Mouse (Mus musculus): ENCODE measurements at regions not wholly inside any gene's neighbourhood (a gene's known extent, or its start where the extent isn't known, plus 50 kb on each side); places are given as distances from the start of the nearest gene placed in this dataset.

- DNase-seq, result no peak
- no peak for TF ChIP-seq POLR2A (IDR thresholded peaks at IDR 0.05; ENCODE audit: borderline replicate concordance, extremely low read depth, low read depth, low read length)
- 69% methylated on average over 6 of the region's 6 CpGs for WGBS
- Histone ChIP-seq H3K4me3 (replicated peaks; ENCODE audit: extremely low read depth, low read depth, low read length) (no peak overlapping the region), H3K4me1 (ENCODE audit: control insufficient read depth, insufficient read depth, low read length) (no peaks in the 10 kb centered on the region)
Observed at GRCm38 (mm10) chr4:82148129-82149064, 557.2 kb downstream of the Nfib start.

DNA sequence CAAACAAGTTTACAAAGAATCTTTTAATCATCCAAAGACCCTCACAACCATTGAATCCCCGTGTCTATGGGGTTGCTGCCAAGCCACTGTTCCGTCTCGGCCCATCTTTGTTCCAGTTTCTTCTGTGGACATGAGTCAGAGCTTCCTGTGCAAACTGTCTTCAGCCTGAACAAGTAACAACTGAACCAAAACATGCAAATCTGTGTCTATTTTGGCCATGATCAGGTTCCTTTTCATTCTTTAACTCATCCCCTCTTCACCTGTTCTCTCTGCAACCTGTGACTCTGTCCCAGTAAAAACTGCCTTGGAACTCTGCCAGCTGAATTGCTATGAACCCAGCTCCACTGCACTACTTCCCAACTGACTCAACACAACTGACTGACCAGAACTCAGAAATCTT, 563.2 kb downstream of the Nfib start:
- WGBS, result 46% methylated on average over 3 of the region's 3 CpGs
- TF ChIP-seq CTCF (IDR thresholded peaks at IDR 0.05; ENCODE audit: insufficient read depth, low read length) (no peak), POLR2A (IDR thresholded peaks at IDR 0.05; ENCODE audit: borderline replicate concordance, extremely low read depth, low read depth, low read length) (no peak)
- no peak for DNase-seq
- Histone ChIP-seq H3K4me1 (ENCODE audit: control insufficient read depth, insufficient read depth, low read length) (no peaks in the 10 kb centered on the region), H3K4me3 (replicated peaks; ENCODE audit: extremely low read depth, low read depth, low read length) (no peak overlapping the region)

- no peak overlapping the region for H3K4me3 ChIP-seq (replicated peaks; ENCODE audit: extremely low read depth, low read depth, low read length)
- DNase-seq, result no peak
- TF ChIP-seq POLR2A (IDR thresholded peaks at IDR 0.05; ENCODE audit: borderline replicate concordance, extremely low read depth, low read depth, low read length) (no peak), CTCF (IDR thresholded peaks at IDR 0.05; ENCODE audit: insufficient read depth, low read length) (no peak)
- no peaks in the 10 kb centered on the region for H3K4me1 ChIP-seq (ENCODE audit: control insufficient read depth, insufficient read depth, low read length)
- WGBS, result 85% methylated on average over 6 of the region's 6 CpGs
Observed at GRCm38 (mm10) chr4:82139806-82140205, 565.7 kb downstream of the Nfib start.

DNA sequence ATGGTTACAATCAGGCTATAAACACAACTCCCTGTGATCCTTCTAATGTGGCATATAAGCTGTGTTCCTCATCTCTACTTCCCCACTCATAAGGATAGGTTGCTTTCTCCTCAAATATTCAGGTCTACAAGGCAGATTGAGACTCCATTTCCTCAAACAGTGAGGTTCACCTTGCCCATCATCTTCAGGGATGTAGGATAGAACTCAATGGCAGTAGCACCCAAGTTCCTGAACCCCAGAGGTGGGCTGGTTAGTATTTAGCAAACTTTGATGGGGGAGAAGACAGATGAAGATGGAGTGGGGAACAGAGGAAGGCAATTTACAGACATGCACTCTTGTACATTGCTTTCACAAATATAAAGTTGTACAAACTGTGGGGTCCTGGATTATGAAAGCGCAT, 566.5 kb downstream of the Nfib start:
- WGBS, result 97% methylated on average over 1 of the region's 1 CpGs

DNA sequence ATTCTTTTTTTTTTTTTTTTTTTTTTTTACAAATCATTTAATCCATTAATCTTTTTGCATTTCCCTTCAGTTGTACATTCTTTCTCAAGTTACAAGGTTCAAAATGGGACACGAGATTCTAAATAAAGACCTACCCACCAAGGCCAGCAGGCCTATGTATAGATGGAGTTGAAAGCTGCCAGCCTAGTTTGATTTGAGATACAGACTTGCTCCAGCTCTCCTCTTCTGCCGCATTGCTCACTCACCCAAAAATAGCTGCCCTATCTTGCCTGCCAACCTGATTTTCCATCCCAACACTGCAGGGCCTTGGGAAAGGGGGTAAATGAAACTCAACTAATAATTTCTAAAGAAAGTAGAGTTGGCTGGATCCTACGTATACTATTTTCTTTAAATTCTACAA, 572.7 kb downstream of the Nfib start:
- no peaks in the 10 kb centered on the region for H3K4me1 ChIP-seq (ENCODE audit: control insufficient read depth, insufficient read depth, low read length)
- DNase-seq, result no peak
- TF ChIP-seq POLR2A (IDR thresholded peaks at IDR 0.05; ENCODE audit: borderline replicate concordance, extremely low read depth, low read depth, low read length) (no peak), CTCF (IDR thresholded peaks at IDR 0.05; ENCODE audit: insufficient read depth, low read length) (no peak)
- H3K4me3 ChIP-seq (replicated peaks; ENCODE audit: extremely low read depth, low read depth, low read length), result no peak overlapping the region
- WGBS, result 76% methylated on average over 3 of the region's 3 CpGs

More for the DNA sequence above, 566.5 kb downstream of the Nfib start:
- H3K4me3 ChIP-seq (replicated peaks; ENCODE audit: extremely low read depth, low read depth, low read length), result no peak overlapping the region
- TF ChIP-seq POLR2A (IDR thresholded peaks at IDR 0.05; ENCODE audit: borderline replicate concordance, extremely low read depth, low read depth, low read length) (no peak), CTCF (IDR thresholded peaks at IDR 0.05; ENCODE audit: insufficient read depth, low read length) (no peak)
- H3K4me1 ChIP-seq (ENCODE audit: control insufficient read depth, insufficient read depth, low read length), result no peaks in the 10 kb centered on the region
- no peak for DNase-seq

DNA sequence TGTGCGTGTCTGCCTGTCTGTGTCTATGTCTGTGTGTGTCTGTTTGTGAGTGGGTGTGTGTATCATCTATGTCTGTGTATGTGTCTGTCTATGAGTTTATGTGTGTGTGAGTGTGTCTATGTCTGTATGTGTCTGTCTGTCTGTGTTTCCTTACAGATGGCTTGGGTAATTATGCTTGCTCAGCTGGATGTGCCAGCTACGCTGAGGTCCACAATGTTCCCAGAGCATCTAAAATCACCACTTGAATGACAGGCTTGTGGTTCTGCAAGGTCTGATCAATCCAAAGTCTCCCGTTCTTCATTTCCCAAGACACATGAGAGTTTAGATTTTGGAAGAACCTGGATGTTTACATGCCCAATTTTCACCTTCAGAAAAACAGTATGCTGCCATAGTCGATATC, 573.2 kb downstream of the Nfib start:
- WGBS, result 93% methylated on average over 4 of the region's 4 CpGs
- H3K4me3 ChIP-seq (replicated peaks; ENCODE audit: extremely low read depth, low read depth, low read length), result no peak overlapping the region
- no peak for DNase-seq
- TF ChIP-seq CTCF (IDR thresholded peaks at IDR 0.05; ENCODE audit: insufficient read depth, low read length) (no peak), POLR2A (IDR thresholded peaks at IDR 0.05; ENCODE audit: borderline replicate concordance, extremely low read depth, low read depth, low read length) (no peak)
- no peaks in the 10 kb centered on the region for H3K4me1 ChIP-seq (ENCODE audit: control insufficient read depth, insufficient read depth, low read length)

- 51% methylated on average over 1 of the region's 1 CpGs for WGBS
- no peaks in the 10 kb centered on the region for H3K4me1 ChIP-seq (ENCODE audit: control insufficient read depth, insufficient read depth, low read length)
- no peak overlapping the region for H3K4me3 ChIP-seq (replicated peaks; ENCODE audit: extremely low read depth, low read depth, low read length)
- no peak for DNase-seq
- TF ChIP-seq CTCF (IDR thresholded peaks at IDR 0.05; ENCODE audit: insufficient read depth, low read length), result no peak
Observed at GRCm38 (mm10) chr4:82129471-82129870, 576.1 kb downstream of the Nfib start.

DNA sequence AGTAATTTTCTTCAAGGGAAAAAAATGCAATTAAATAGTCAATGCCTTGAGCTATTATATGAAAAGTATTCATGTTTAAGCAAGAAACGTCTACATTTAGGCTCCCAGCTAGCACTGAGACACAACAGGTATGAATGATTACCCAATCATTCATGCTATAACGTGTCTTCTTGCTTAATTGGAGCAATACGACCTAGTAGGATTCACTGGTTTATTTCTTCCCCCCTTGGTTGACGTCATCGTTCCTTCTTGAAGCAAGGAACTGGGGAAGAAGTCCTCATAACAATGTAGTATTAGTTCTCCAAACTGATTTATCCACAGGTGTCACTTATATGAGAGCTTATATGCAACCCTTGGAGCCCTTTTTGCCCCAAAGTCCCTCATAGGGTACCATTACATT, 581.8 kb downstream of the Nfib start:
- Histone ChIP-seq H3K4me3 (replicated peaks; ENCODE audit: extremely low read depth, low read depth, low read length) (no peak overlapping the region), H3K4me1 (ENCODE audit: control insufficient read depth, insufficient read depth, low read length) (no peaks in the 10 kb centered on the region)
- 83% methylated on average over 5 of the region's 5 CpGs for WGBS
- DNase-seq, result no peak
- TF ChIP-seq CTCF (IDR thresholded peaks at IDR 0.05; ENCODE audit: insufficient read depth, low read length), result no peak
- no peak for TF ChIP-seq POLR2A (IDR thresholded peaks at IDR 0.05; ENCODE audit: borderline replicate concordance, extremely low read depth, low read depth, low read length)

DNA sequence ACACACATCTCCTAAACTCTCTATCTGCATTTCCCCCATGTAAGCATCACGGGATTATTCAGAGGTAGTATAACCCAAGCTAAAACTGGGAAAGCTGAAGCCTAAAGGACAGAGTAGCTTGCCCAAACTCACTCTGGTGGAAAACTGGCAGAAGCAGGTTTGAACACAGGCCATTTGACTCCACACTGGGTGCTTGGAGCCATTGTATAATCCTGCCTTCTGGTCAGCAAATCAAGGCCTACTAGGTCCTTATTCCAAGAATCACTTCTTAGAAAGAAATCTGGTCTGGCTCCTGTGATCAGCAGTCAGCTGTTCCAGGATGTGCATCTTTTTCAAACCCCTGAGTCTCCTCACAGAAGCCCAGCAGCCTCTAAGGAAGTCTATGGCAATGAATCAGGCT, 582.4 kb downstream of the Nfib start:
- TF ChIP-seq CTCF (IDR thresholded peaks at IDR 0.05; ENCODE audit: insufficient read depth, low read length) (no peak), POLR2A (IDR thresholded peaks at IDR 0.05; ENCODE audit: borderline replicate concordance, extremely low read depth, low read depth, low read length) (no peak)
- WGBS, result 97% methylated on average over 1 of the region's 1 CpGs
- no peak for DNase-seq
- Histone ChIP-seq H3K4me1 (ENCODE audit: control insufficient read depth, insufficient read depth, low read length) (no peaks in the 10 kb centered on the region), H3K4me3 (replicated peaks; ENCODE audit: extremely low read depth, low read depth, low read length) (no peak overlapping the region)

DNA sequence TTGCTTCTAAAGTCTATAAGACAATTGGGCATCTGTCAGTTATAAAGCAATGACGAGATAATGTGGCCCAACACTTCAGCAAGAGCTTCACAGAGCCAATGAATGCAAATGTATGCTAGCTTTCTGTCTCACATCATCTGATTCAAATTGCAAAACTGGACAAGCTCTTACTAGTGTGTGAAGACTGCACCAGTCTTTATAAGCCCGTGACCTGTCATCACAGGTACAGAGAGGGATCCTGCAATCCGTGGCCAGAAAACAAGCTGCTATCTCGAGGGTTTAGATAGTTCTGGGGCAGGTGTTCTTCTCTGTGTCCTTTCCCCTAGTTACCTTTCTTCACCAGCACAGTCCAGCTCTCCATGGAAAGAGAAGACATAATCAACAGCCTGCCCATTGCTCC, 584.8 kb downstream of the Nfib start:
- Histone ChIP-seq H3K4me3 (replicated peaks; ENCODE audit: extremely low read depth, low read depth, low read length) (no peak overlapping the region), H3K4me1 (ENCODE audit: control insufficient read depth, insufficient read depth, low read length) (no peaks in the 10 kb centered on the region)
- no peak for DNase-seq
- TF ChIP-seq CTCF (IDR thresholded peaks at IDR 0.05; ENCODE audit: insufficient read depth, low read length) (no peak), POLR2A (IDR thresholded peaks at IDR 0.05; ENCODE audit: borderline replicate concordance, extremely low read depth, low read depth, low read length) (no peak)
- 79% methylated on average over 4 of the region's 4 CpGs for WGBS
